Mouse (Mus musculus): ENCODE data around the gene Mre11a. TPM values are rescaled to one million over a fixed set of nuclear protein-coding genes. Genes with fewer than 3 reads are reported as not detected.
A peak's percentile ranks its signal among the peaks of the same experiment; 100 is the strongest.
"Not testable (repeated sequence)": the region's sequence is repeated elsewhere in the genome, so short reads cannot be mapped to it uniquely, and the experiment has no call there.

Mre11a gene
- polyA plus RNA-seq, 1 experiment from 2014 or later = 10.3 TPM

GRCm38 (mm10) chr9:14871536-14871935 lies 87.1 kb downstream of the Mre11a start:
- Histone ChIP-seq H3K9ac (ENCODE audit: low read depth, low read length) (no peak overlapping the region), H3K4me3 (ENCODE audit: low read length) (no peak overlapping the region), H3K27ac (ENCODE audit: low read depth, low read length) (no peak overlapping the region), H3K4me1 (ENCODE audit: control insufficient read depth, insufficient read depth, low read depth, low read length) (peaks cover 3% of the 10 kb centered on the region; the same call in 1 of the 2 replicates), H3K36me3 (ENCODE audit: control insufficient read depth, insufficient read depth, low read length) (no peaks in the 10 kb centered on the region), H3K27me3 (replicated peaks; ENCODE audit: control insufficient read depth, insufficient read depth, low read length) (no peaks in the 10 kb centered on the region), H3K9me3 (ENCODE audit: control insufficient read depth, low read length) (no peaks in the 10 kb centered on the region), H3K4me2 (ENCODE audit: low read length) (no peak overlapping the region)
- ATAC-seq = no peak
- WGBS = 66% methylated on average over 3 of the region's 3 CpGs

- H3K27ac ChIP-seq (ENCODE audit: low read depth, low read length) = no peak overlapping the region
- H3K9ac ChIP-seq (ENCODE audit: low read depth, low read length) = no peak overlapping the region
- ATAC-seq = peak; percentile 80
Observed at GRCm38 (mm10) chr9:14872181-14872930, 87.9 kb downstream of the Mre11a start.

GRCm38 (mm10) chr9:14875743-14876507 lies 91.5 kb downstream of the Mre11a start:
- ATAC-seq = no peak
- H3K36me3 ChIP-seq (ENCODE audit: control insufficient read depth, insufficient read depth, low read length) = no peaks in the 10 kb centered on the region
- H3K27me3 ChIP-seq (replicated peaks; ENCODE audit: control insufficient read depth, insufficient read depth, low read length) = no peaks in the 10 kb centered on the region
- no peak overlapping the region for H3K9ac ChIP-seq (ENCODE audit: low read depth, low read length)
- no peak overlapping the region for H3K4me3 ChIP-seq (ENCODE audit: low read length)
- 72% methylated on average over 5 of the region's 5 CpGs for WGBS
- peaks cover 3% of the 10 kb centered on the region; the same call in 1 of the 2 replicates for H3K4me1 ChIP-seq (ENCODE audit: control insufficient read depth, insufficient read depth, low read depth, low read length)
- H3K4me2 ChIP-seq (ENCODE audit: low read length) = no peak overlapping the region
- H3K9me3 ChIP-seq (ENCODE audit: control insufficient read depth, low read length) = no peaks in the 10 kb centered on the region
- H3K27ac ChIP-seq (ENCODE audit: low read depth, low read length) = no peak overlapping the region

More at GRCm38 (mm10) chr9:14872181-14872930, 87.9 kb downstream of the Mre11a start:
- WGBS = 15% methylated on average over 17 of the region's 17 CpGs
- H3K36me3 ChIP-seq (ENCODE audit: control insufficient read depth, insufficient read depth, low read length) = no peaks in the 10 kb centered on the region
- H3K9me3 ChIP-seq (ENCODE audit: control insufficient read depth, low read length) = no peaks in the 10 kb centered on the region
- no peak overlapping the region for H3K4me3 ChIP-seq (ENCODE audit: low read length)
- H3K4me1 ChIP-seq (ENCODE audit: control insufficient read depth, insufficient read depth, low read depth, low read length) = peaks cover 3% of the 10 kb centered on the region; the same call in 1 of the 2 replicates
- no peak overlapping the region for H3K4me2 ChIP-seq (ENCODE audit: low read length)
- H3K27me3 ChIP-seq (replicated peaks; ENCODE audit: control insufficient read depth, insufficient read depth, low read length) = no peaks in the 10 kb centered on the region

- WGBS = 37% methylated on average over 8 of the region's 8 CpGs
- not testable (repeated sequence) for ATAC-seq; H3K4me1 ChIP-seq (ENCODE audit: control insufficient read depth, insufficient read depth, low read depth, low read length)
Observed at GRCm38 (mm10) chr9:14876566-14876965, 92.1 kb downstream of the Mre11a start.

GRCm38 (mm10) chr9:14884641-14885040 lies 100.2 kb downstream of the Mre11a start:
- Histone ChIP-seq H3K27me3 (replicated peaks; ENCODE audit: control insufficient read depth, insufficient read depth, low read length) (no peaks in the 10 kb centered on the region), H3K9me3 (ENCODE audit: control insufficient read depth, low read length) (no peaks in the 10 kb centered on the region), H3K4me2 (ENCODE audit: low read length) (no peak overlapping the region), H3K4me1 (ENCODE audit: control insufficient read depth, insufficient read depth, low read depth, low read length) (no peaks in the 10 kb centered on the region), H3K9ac (ENCODE audit: low read depth, low read length) (no peak overlapping the region), H3K4me3 (ENCODE audit: low read length) (no peak overlapping the region), H3K27ac (ENCODE audit: low read depth, low read length) (no peak overlapping the region), H3K36me3 (ENCODE audit: control insufficient read depth, insufficient read depth, low read length) (no peaks in the 10 kb centered on the region)
- no peak for ATAC-seq
- WGBS = 69% methylated on average over 4 of the region's 4 CpGs

More at GRCm38 (mm10) chr9:14876566-14876965, 92.1 kb downstream of the Mre11a start:
- H3K27ac ChIP-seq (ENCODE audit: low read depth, low read length); H3K4me3 ChIP-seq (ENCODE audit: low read length); H3K36me3 ChIP-seq (ENCODE audit: control insufficient read depth, insufficient read depth, low read length); H3K9me3 ChIP-seq (ENCODE audit: control insufficient read depth, low read length); H3K4me2 ChIP-seq (ENCODE audit: low read length); H3K9ac ChIP-seq (ENCODE audit: low read depth, low read length); H3K27me3 ChIP-seq (replicated peaks; ENCODE audit: control insufficient read depth, insufficient read depth, low read length): not testable (repeated sequence)

- Histone ChIP-seq H3K27ac (ENCODE audit: low read depth, low read length) (no peak overlapping the region), H3K9ac (ENCODE audit: low read depth, low read length) (no peak overlapping the region), H3K9me3 (ENCODE audit: control insufficient read depth, low read length) (no peaks in the 10 kb centered on the region), H3K27me3 (replicated peaks; ENCODE audit: control insufficient read depth, insufficient read depth, low read length) (no peaks in the 10 kb centered on the region), H3K36me3 (ENCODE audit: control insufficient read depth, insufficient read depth, low read length) (no peaks in the 10 kb centered on the region), H3K4me2 (ENCODE audit: low read length) (no peak overlapping the region), H3K4me3 (ENCODE audit: low read length) (no peak overlapping the region), H3K4me1 (ENCODE audit: control insufficient read depth, insufficient read depth, low read depth, low read length) (no peaks in the 10 kb centered on the region)
- ATAC-seq = no peak
Observed at GRCm38 (mm10) chr9:14885151-14885550, 100.7 kb downstream of the Mre11a start.

GRCm38 (mm10) chr9:14885954-14886353 lies 101.5 kb downstream of the Mre11a start:
- H3K27me3 ChIP-seq (replicated peaks; ENCODE audit: control insufficient read depth, insufficient read depth, low read length) = no peaks in the 10 kb centered on the region
- 86% methylated on average over 1 of the region's 1 CpGs for WGBS

More at GRCm38 (mm10) chr9:14885954-14886353, 101.5 kb downstream of the Mre11a start:
- Histone ChIP-seq H3K27ac (ENCODE audit: low read depth, low read length) (no peak overlapping the region), H3K9me3 (ENCODE audit: control insufficient read depth, low read length) (no peaks in the 10 kb centered on the region), H3K9ac (ENCODE audit: low read depth, low read length) (no peak overlapping the region), H3K4me3 (ENCODE audit: low read length) (no peak overlapping the region), H3K4me1 (ENCODE audit: control insufficient read depth, insufficient read depth, low read depth, low read length) (no peaks in the 10 kb centered on the region), H3K36me3 (ENCODE audit: control insufficient read depth, insufficient read depth, low read length) (no peaks in the 10 kb centered on the region), H3K4me2 (ENCODE audit: low read length) (no peak overlapping the region)
- ATAC-seq = no peak

Data from hindbrain, embryonic 16.5 days (tissue).